Mouse (Mus musculus) cortical plate, adult 2 months (tissue): ENCODE results near the gene 1700028K03Rik. TPM values are rescaled to one million over a fixed set of nuclear protein-coding genes. Genes with fewer than 3 reads are reported as not detected.

Experiments used
- H3K27ac ChIP-seq: fragments of 200-500 bp; 2 replicates; pipeline ENCODE4 v1.5.1; 2012; ENCODE audit warnings: low read length, control low read depth, inconsistent platforms; ENCODE audit not compliant: insufficient read depth
- H3K4me1 ChIP-seq: fragments of 200-500 bp; 2 replicates; pipeline ENCODE4 v1.6.1; 2011; ENCODE audit warnings: low read length; ENCODE audit not compliant: control insufficient read depth, insufficient read depth
- H3K4me3 ChIP-seq: fragments of 200-500 bp; 2 replicates; pipeline ENCODE4 v1.5.1; 2011; ENCODE audit warnings: mild to moderate bottlenecking, low read length, control low read depth; ENCODE audit not compliant: insufficient read depth
- CTCF ChIP-seq: fragments of 200-500 bp; IDR thresholded peaks from 2 replicates; pipeline ENCODE4 v1.5.1; 2011; ENCODE audit warnings: mild to moderate bottlenecking, control low read depth, low read length; ENCODE audit not compliant: insufficient read depth; ENCODE audit errors: extremely low read depth
- POLR2A ChIP-seq: fragments of 200-500 bp; IDR thresholded peaks from 2 replicates; pipeline ENCODE4 v1.6.1; 2011; ENCODE audit warnings: mild to moderate bottlenecking, low read length, control low read depth; ENCODE audit not compliant: insufficient read depth; ENCODE audit errors: extremely low read depth
- polyA plus RNA-seq: library from polyadenylated mRNA; depleted of rRNA; stranded (reverse); fragments of >200 nt; gene quantifications from 2 replicates; pipeline ENCODE4 v1.2.3, GENCODE M21; 2012

1700028K03Rik gene
- polyA plus RNA-seq, 1 experiment: 0.73 TPM

DNA sequence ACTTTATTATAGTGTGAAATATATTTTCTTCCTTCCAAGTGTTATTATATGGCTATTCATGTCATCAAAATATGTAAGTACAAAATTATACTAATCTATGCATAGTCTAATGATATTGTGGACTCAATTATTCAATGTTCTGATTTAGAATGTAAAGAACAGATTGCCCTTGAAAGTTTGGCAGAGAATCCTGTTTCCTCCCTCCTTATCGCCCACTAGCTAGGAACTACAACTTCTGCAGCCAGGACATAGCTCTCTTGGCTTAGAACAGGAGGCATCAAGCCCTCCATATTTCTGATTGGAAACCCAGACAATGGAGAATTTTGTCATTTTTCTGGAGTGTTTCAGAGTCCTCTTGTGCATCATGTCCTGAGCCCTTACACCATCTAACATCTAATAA lies 33.8 kb upstream of the 1700028K03Rik start:
- TF ChIP-seq CTCF (no peak), POLR2A (no peak)
- H3K4me3 ChIP-seq: no peak overlapping the region; the same call in 1 of the 2 replicates
- H3K27ac ChIP-seq: no peak overlapping the region
- H3K4me1 ChIP-seq: peaks cover 2% of the 10 kb centered on the region

DNA sequence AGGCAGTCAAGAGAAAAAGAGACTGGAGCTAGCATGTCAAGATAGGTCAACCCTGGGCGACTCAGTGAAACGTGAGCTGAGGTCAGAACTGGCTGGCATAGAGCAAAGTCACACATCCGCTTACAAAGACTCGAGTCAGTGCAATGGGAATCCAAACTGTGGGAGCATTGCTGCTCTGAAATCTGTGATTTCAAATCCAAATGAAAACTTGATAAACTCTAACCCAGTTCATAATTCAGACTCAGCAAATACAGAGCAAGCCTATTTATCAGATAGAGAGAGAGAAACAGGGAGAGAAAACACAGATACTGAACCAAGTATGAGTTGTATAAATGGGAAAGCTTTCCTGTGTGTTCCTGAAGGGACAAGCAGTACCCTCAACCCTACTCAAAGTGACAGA lies 27.2 kb upstream of the 1700028K03Rik start, which contains the start of gene Gm42669:
Gene Gm42669, plus strand, starts transcription at position 301 of the 400 bp plus-strand sequence.
- TF ChIP-seq CTCF (no peak), POLR2A (no peak)
- no peak within 1 kb of the TSS for H3K4me3 ChIP-seq
- no peak within 1 kb of the TSS for H3K27ac ChIP-seq
- H3K4me1 ChIP-seq: peaks cover 4% of the 10 kb centered on the region

DNA sequence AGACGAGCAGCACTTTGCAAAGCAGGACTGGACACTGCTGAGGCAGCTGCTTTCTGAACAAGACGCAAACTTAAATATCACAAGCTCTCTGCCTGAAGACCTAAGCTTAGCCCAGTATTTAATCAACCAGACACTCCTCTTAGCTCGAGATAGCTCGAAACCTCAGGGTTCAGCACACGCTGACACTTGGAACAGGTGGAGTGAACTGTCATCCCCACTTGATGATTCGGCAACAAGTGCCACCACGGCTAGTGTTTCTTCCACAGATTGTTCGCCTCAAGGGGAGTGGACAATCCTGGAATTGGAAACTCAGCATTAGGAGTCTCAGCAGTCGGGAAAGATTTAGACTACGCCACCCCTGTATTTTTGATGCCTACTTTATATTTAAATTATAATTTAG lies 24.0 kb upstream of the 1700028K03Rik start:
- Histone ChIP-seq H3K27ac (no peak overlapping the region), H3K4me1 (peaks cover 2% of the 10 kb centered on the region), H3K4me3 (no peak overlapping the region)
- TF ChIP-seq POLR2A (no peak), CTCF (no peak)

DNA sequence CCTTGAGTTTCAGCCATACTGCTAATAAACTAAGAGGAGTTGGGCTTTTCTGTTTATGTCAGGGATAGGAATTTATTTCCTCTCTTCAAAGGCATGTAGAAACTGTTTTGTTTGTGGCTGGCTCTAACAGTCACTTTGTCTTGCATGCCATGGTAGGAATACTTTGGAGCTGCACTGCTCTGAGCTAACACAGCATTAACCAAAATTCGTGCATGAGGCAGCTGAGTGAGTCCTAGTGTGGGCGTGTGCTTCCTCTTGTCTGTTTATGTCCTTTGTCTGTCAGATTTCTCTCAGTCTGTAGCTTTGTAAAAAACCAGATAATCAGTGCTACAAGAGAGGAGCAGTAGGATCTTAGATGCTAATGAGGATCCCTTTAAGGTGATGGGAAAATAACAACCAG lies 23.2 kb upstream of the 1700028K03Rik start:
- TF ChIP-seq CTCF: no peak
- no peak for TF ChIP-seq POLR2A
- no peak overlapping the region for H3K4me3 ChIP-seq
- H3K4me1 ChIP-seq: peaks cover 2% of the 10 kb centered on the region
- H3K27ac ChIP-seq: no peak overlapping the region

DNA sequence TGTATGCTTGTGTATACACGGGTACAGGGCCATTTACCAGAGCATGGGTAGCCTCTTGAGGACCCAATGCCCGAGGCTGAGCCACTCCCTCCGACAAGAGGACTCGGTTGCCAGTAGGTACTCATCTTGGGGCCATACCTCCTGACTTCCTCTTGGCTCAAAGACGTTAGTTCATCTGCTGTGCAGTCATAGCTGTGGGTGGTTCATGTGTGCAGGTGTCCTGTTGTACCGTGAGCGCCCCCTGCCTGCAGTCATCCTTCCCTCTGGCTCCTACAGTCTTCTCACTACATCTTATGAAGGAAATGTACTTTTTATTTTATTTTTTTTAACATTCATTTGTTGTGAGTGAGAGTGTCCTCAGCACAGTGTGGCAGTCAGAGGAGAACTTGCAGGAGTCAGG lies 20.9 kb upstream of the 1700028K03Rik start:
- Histone ChIP-seq H3K4me3 (no peak overlapping the region), H3K4me1 (peaks cover 2% of the 10 kb centered on the region), H3K27ac (no peak overlapping the region)
- TF ChIP-seq POLR2A (no peak), CTCF (peak; percentile 60)

DNA sequence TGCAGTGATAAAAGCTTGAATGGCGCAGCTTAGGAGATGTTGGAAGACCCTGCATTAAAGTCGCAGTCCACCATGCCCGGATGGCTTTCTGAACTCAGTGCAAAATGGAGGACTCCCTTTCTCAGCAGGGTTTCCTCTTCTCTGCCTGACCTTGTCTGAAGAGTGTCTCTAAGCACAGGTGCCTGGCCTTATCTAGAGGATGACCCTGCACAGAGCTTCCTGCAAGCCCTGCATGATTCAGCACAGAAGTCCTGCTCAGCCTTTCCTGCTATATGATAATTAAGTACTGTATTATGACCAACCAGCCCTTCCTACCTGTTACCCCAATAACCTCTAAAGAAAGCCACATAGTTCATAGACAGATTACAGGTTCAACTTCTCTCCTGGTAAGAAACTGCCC lies 19.1 kb upstream of the 1700028K03Rik start:
- H3K4me1 ChIP-seq: peaks cover 2% of the 10 kb centered on the region
- no peak overlapping the region for H3K27ac ChIP-seq
- no peak overlapping the region for H3K4me3 ChIP-seq
- TF ChIP-seq POLR2A: no peak

DNA sequence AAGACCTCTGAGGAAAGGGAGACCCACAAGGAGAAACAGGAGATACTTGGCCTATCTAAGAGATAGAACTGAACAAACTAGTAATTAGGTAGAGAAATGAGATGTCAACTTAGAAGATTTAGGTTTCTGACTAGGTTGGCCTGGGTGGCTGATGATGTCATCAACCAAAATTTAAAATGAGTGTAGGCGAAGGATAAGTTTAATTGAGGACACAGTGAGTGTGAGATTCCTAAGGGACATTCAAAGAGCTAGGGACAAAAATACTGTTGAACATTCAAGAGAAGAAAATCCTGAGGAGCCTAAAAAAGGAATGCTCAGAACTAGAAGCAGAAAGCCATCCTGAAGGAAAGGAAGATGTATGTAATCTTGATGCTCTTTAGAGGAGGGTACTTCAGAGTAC lies 18.4 kb upstream of the 1700028K03Rik start:
- H3K4me3 ChIP-seq: no peak overlapping the region
- no peak overlapping the region for H3K27ac ChIP-seq
- TF ChIP-seq POLR2A (no peak), CTCF (no peak)
- H3K4me1 ChIP-seq: no peaks in the 10 kb centered on the region; the same call in 1 of the 2 replicates

DNA sequence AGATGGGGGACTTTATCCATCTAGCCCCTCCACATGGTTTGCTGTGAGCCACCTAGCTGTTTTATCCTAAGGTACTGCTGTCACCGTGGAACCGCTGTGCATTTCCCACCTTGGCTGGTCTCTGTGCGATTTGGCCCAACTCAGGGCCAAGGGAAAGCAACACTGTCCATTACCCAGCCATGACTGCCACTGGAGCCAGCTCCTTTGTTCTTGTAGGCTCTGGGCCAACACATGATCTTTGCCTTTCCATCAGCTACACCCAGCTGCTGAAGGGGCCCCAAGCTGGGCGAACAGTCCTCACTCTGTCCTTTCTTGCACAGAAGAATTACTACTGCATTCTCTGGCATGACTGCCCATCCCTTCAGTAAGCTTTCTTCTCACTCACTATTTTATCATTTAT lies 15.9 kb upstream of the 1700028K03Rik start:
- Histone ChIP-seq H3K4me3 (no peak overlapping the region), H3K4me1 (peaks cover 1% of the 10 kb centered on the region; the same call in 1 of the 2 replicates), H3K27ac (no peak overlapping the region)
- TF ChIP-seq CTCF (no peak), POLR2A (no peak)

DNA sequence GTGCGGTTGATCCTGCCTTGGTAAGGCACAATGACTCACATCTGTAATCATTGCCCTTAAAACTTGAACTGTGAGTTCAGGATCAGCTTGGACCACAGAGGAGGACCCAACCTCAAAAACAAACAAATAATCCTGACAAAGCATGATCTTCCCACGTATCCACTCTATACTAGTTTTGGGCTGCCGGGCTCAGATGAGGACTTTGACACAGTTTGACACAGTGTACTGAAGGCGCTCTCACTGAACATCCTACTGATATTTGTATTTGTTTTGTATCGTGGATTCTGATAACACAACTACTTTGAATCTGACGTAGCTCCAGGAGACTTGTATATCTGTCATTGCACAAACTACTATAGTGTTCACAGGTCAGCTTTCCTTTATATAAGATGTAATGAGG lies 13.1 kb upstream of the 1700028K03Rik start:
- Histone ChIP-seq H3K4me1 (0 out of 2 replicates have a peak, but pooled peaks cover 1% of the 10 kb centered on the region), H3K4me3 (no peak overlapping the region), H3K27ac (peak overlapping the region; percentile 70)
- TF ChIP-seq POLR2A (no peak), CTCF (no peak)

DNA sequence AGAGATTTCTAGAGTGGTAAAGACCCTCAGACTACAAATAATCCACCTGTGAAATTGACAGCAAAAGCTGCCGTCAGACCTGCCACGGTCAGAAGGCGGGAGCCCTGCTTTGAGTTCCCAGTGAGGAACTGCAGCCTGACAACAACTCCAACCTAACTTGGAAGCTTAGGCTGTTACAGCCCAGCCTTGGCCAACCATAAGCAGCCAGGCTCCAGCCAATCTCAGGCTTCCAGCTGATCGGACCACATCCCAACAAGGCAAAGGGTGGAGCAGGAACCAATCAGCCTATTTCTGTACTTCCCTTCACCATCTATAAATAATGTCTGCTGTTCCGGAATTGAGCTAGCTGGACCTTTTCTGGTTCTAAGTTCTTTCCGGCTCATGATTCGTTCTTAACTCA lies 12.6 kb upstream of the 1700028K03Rik start:
- no peak overlapping the region for H3K4me3 ChIP-seq
- H3K4me1 ChIP-seq: 0 out of 2 replicates have a peak, but pooled peaks cover 1% of the 10 kb centered on the region
- TF ChIP-seq CTCF (no peak), POLR2A (peak; percentile 87)
- no peak overlapping the region for H3K27ac ChIP-seq

DNA sequence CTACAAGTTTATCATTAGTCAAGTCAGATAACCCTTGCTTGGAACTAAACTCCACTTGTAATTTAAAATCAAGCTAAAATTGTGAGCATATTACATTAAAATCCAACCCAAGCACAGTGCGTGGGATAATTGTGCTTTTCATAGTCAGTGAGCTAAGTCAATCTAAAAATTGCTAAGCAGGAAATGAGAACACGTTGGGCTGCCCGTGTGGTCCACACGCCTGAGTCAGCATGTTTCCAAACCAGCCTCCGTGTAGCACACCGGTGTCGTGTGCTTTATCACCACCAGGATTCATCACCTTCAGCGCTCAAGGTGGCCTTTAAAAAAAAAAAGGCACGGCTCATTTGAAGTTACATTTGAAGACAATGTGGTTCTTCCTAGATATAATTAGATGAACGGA lies 10.2 kb upstream of the 1700028K03Rik start:
- no peak overlapping the region for H3K4me3 ChIP-seq
- H3K27ac ChIP-seq: peak overlapping the region; percentile 58; the same call in 1 of the 2 replicates
- TF ChIP-seq CTCF (no peak), POLR2A (no peak)
- H3K4me1 ChIP-seq: 0 out of 2 replicates have a peak, but pooled peaks cover 1% of the 10 kb centered on the region
